Mouse (Mus musculus): ENCODE results near the gene Nin.
A peak's percentile ranks its signal among the peaks of the same experiment; 100 is the strongest.

Gene Nin

DNA sequence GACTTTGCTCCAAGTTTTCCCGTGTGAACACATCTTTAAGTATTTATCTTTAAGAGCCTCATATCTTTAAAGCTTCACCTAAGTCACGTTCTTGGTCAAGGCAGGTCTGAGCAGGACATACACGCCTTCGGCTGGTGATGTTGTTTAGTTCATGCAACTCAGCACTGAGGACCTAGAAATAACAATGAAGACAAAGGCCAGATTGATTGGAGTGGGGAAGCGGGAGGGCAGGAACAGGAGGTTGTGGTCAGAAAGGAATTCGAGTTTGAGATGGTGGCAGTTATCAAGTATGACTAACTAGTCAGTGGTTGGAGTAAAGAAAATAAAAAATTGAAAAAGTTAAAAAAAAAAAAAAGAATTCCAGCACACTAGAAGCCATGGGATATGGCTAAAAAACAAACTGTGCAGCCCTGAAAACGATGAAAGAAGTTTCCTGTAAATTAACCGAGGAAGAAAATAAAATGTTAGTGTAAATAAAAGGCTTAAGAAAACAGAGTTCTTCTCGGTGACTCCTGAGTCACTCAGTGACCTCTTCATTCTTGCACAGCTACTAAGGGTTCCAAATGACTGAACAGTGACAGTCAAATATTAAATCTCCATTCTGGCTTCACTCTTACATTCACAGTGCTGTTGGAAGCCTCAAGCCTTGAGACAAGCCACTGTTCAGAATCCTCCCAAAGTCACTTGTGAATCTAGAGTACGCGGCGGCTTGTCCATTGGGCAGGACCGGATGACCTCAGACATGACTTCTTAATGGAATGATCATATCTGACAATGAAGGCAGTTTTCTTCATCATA, 115.1 kb downstream of the Nin start:
- no peak for DNase-seq

- DNase-seq = no peak
Measured at GRCm38 (mm10) chr12:69995382-69995781, 118.1 kb downstream of the Nin start.

GRCm38 (mm10) chr12:69986786-69987497, 126.6 kb downstream of the Nin start, which contains the start of gene Sav1:
Gene Sav1 (minus strand): TSS chr12:69987002.
- DNase-seq = peak; percentile 89

GRCm38 (mm10) chr12:69986241-69986762, 127.2 kb downstream of the Nin start:
- no peak for DNase-seq

DNA sequence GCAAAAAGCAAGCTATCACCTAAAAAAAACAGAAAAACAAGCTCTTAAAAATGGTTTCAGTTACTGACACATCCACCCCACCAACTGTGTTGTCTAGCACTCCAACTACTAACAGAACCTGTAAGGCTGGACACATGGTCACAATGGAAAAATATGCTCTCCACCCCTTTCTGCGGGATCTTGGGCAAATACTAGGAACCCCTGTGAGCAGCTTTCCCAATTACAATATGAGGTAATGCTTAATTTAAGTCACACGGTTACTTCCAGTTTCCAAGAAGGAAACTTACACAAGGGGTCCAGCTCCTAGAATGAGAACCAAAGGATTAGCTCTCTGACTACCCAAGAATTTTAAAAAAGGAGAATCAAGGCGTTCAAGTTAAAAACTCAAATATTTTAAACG, 128.0 kb downstream of the Nin start:
- DNase-seq = no peak

- DNase-seq = no peak
Measured at GRCm38 (mm10) chr12:69982874-69983273, 130.6 kb downstream of the Nin start.

DNA sequence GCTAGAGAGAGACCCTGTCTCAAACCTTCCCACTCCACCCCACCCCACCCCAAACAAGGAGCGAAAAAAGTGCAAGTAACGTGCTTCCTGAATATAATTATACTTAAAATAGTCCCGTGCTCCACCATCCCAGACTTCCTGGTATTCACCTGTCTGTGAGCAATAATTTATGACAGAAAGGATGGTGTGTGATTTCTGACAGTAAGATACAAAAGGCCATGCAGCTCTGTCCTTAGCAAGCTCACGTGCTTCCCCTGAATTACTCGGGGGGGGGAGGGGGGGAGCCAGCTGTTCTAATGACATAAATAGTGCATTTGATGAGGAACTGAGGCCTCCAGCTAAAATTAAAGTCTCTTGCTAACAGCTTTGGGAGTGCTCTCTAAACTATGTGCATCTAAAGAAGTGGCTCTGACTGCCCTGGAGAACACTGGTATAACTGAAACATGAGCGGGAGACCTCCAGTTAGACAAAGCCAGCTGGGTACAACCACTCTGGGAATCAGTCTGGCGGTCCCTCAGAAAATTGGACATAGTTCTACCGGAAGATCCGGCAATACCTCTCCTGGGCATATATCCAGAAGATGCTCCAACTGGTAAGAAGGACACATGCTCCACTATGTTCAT, 136.0 kb downstream of the Nin start:
- DNase-seq = no peak

DNA sequence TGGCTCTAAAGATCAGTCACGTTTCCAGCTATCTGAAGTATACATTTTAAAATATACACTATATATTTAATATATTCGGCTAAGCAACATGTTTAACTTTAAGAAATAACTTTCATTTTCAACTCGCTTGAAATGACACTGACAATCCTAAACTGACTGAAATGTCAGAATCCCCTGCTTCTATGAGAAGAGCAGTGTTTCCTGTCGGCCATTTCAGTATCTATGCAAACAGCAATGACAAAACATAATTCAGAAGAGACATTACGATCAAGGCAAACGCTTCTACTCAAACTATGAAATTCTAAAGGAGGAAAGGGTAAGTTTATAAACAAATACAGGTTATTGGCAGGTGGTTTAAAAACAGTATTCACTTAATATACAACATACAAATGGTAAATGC, 136.8 kb downstream of the Nin start:
- no peak for DNase-seq

GRCm38 (mm10) chr12:69973666-69974065, 139.9 kb downstream of the Nin start:
- no peak for DNase-seq

DNA sequence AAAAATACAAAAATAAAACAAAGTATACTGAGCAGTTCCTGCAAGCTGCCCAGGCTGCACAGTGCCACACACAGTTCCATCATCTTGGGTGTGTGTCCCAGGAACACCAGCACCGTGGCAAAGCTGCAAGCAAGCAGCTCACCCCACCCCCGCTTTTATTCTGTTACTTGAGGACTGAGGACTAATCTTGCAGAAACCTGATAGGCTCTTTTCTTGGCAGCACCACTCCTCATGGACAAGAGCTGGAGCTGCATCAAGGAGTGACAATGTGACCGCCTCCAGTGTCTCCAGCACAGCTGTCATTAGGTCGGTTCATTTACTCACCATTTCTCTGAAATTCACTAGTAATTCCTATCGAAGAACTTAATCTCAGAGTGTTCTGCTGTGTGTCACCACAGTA, 145.4 kb downstream of the Nin start:
- no peak for DNase-seq

GRCm38 (mm10) chr12:69967112-69967511, 146.4 kb downstream of the Nin start:
- no peak for DNase-seq

- DNase-seq = no peak
Measured at GRCm38 (mm10) chr12:69966071-69966470, 147.4 kb downstream of the Nin start.

GRCm38 (mm10) chr12:69965644-69966043, 147.9 kb downstream of the Nin start:
- no peak for DNase-seq

DNA sequence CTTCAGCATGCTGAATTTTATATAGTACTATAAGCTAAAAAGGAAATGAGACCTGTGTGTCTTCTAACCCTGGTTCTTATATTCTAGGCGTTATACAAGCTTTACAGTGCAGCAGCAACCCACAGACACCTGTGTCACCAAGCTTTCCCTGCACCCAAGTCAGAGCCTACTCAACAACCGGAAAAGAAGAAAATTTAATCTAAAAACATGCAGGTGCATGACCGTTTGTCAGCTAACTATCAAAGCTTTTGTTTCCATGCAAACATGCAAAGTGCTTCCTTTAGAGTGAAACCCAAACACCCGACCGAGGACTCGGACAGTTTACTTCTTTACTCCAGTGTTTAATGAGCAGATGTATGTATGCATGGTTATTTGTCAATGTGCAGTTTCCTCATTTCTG, 150.4 kb downstream of the Nin start:
- no peak for DNase-seq

DNA sequence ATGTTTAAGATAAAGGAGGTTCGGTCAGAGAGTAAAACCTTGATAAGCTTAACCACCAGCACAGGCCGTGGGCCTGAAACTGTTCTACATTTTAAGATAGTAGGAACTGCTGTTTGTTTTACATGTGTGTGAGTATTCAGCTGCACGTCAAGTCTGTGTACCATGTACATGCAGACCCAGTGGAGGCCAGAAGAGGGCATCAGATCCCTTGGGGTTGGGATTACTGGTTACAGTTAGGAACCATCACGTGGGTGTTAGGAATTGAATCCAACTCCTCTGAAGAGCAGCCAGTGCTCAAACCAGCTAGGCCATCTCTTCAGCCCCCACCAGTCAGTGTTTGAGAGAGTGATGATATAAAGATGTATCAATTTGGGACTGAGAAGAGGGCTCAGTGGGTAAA, 151.0 kb downstream of the Nin start:
- DNase-seq = peak; percentile 18
